Mouse (Mus musculus): ENCODE results near the gene Zmynd8.

Gene Zmynd8

GRCm38 (mm10) chr2:165880501-165881182 lies 18.2 kb downstream of the Zmynd8 start:
- in situ Hi-C loops (cut with MboI, MseI) = no loop called here

- in situ Hi-C loops (cut with MboI, MseI) = no loop called here
Observed at GRCm38 (mm10) chr2:165879403-165880178, 19.2 kb downstream of the Zmynd8 start.

- in situ Hi-C loops (cut with MboI, MseI) = no loop called here
Observed at GRCm38 (mm10) chr2:165878907-165879361, 19.9 kb downstream of the Zmynd8 start.

DNA sequence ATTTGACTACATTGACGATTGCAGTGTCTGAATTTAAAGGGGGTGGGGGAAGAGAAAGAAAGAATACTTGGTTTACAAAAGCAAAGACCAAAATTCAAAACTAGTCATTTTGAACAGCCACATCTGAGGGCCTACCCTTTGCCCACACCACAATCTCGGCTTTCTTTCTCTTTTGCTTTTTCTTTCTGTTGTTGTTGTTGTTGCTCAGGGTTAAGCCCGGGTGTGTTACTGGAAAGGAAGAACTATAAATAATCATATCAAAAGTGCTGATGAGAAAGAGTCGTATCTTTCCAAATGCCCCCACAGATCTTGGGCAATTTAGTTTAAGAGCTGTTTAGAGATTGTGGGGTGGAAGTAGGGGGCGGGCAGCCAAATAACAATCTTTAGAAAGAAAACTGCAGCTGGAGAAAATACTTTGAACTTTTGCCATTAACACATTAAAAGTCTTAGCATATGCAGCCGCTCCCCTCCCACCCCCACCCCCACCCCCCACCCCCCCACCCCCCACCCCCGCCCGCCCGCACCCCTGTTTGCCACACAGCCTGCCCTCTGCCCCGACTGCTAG lies 20.7 kb downstream of the Zmynd8 start:
- in situ Hi-C loops (cut with MboI, MseI) = no loop called here

- in situ Hi-C loops (cut with MboI, MseI) = no loop called here
Observed at GRCm38 (mm10) chr2:165877180-165877579, 21.6 kb downstream of the Zmynd8 start.

DNA sequence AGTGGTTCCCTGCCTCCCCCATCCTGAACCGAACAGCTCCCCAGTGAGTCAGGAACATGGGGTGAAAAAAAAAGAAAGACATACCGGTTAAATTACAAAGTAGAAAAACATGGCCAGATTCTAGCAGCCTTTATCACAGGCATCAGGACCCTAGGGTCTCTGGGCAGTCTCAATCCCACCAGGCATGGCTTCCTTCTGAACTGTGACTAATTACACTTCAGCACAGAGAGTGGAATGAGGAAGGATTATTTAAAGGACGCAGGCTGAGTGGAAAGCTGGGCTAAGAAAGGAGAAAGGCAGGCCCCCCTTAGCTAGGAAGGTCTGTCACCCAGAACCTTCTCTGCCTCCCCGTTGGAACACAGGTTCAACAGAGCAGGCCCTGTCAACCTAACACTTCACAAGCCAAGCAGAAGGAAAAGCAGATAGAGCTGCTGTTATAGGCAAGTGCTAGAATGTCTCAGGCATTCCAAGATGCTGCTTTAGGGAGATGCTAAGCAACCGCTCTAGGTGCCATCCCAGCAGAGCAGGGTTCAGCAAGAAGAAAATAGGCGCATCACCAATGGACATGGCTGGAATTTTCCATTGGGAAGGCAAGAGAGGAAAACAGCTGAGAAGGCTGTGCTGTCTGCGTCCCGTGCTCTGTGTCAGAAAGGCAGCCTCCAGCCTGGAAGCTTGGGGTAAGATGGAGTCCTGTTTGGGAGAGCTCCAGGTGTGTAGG lies 22.5 kb downstream of the Zmynd8 start:
- in situ Hi-C loops (cut with MboI, MseI) = no loop called here

GRCm38 (mm10) chr2:165875406-165875955 lies 23.3 kb downstream of the Zmynd8 start:
- in situ Hi-C loops (cut with MboI, MseI) = no loop called here

GRCm38 (mm10) chr2:165874461-165875339 lies 24.1 kb downstream of the Zmynd8 start:
- in situ Hi-C loops (cut with MboI, MseI) = no loop called here

GRCm38 (mm10) chr2:165873777-165874176 lies 25.0 kb downstream of the Zmynd8 start:
- in situ Hi-C loops (cut with MboI, MseI) = no loop called here

- in situ Hi-C loops (cut with MboI, MseI) = no loop called here
Observed at GRCm38 (mm10) chr2:165873196-165873595, 25.6 kb downstream of the Zmynd8 start.

- in situ Hi-C loops (cut with MboI, MseI) = no loop called here
Observed at GRCm38 (mm10) chr2:165869257-165869656, 29.6 kb downstream of the Zmynd8 start.

DNA sequence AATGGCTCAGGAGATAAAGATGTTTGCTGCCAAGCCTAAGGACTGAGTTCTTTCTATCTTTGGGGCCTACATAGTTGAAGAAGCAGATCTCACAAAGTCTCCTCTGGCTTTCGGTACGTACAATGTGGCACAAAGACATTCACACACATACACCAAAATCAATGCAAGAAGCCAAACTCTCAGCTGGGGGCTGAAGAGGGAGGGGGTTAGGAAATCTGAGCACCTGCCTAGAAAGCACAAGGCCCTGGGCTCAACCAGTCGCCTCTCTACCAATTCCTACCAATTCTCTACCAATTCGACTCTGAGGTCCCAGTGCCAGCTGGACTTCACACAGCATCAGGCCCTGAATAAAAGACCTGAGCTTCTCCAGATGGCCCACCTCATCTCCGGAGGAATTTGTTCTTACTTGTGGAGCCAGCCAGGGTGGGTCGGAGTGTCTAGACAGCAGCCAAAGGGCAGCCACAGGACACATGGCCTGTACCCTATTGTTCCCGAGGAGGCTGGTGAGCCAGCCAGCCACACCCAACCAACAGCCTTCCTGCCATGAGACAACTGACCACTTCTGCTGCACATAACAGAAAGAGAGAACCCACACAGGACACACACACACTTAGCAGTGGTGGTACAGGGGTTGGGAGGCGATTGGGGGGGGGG lies 30.2 kb downstream of the Zmynd8 start:
- in situ Hi-C loops (cut with MboI, MseI) = no loop called here

DNA sequence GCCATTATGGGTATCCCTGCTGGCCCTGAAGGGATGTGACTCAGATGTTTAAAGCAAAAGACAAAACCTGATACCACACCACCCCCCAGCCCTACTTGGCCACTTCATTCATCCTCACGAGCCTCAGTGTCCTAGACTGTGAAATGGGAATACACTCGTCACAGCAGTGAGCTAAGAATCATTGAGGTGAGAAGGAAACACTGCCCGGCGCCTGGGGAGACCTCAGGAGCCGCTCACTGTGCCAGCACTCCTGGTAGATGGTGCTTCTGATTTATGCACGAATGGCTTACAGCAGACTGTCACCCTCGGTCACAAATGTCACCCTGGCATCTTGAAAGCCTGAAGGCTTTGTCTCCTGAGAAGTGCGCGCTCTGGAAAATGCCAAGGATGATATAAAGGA lies 31.3 kb downstream of the Zmynd8 start:
- in situ Hi-C loops (cut with MboI, MseI) = no loop called here

DNA sequence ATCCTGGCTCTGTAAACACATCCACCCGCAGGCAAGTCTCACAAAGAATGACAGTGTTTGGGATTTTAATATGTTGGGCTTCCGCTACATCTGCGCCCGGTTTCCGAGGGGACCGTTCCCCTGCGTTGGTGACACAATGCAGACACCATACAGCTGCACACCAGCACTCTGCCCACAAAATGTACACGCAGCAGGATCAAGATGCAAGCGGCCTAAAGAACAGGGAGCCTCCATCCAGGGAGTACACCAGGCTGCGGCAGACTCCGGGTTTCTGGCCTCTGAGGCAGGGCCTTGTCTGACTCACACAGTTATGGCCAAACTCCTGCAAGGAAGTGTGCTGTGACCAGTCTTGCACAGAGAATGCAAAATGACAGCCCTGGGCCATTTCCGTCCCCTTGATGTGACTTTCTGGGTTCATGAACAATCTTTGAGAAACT lies 31.8 kb downstream of the Zmynd8 start:
- in situ Hi-C loops (cut with MboI, MseI) = no loop called here

DNA sequence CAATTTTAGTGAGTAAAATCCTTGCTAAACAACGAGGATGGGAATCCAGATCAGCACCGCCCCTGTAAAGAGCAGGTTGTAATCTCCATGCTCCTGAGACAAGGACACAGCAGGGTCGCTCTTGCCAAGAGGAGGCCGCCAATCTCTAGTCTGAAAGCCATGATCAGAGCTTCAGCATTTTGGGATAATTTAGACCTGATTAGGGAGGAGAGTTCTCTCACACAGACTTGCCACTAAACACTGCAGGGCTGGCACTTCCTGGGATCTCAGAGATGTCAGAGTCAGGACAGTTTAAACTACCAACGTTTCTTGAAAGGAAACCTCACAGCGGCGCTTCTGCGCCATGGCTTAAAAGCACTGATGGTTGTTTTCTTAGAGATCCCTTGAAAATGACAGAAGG lies 32.4 kb downstream of the Zmynd8 start:
- in situ Hi-C loops (cut with MboI, MseI) = no loop called here

- in situ Hi-C loops (cut with MboI, MseI) = loop anchor here (5.0 kb wide), 1 partner anchor 38 kb away; no protein-coding TSS in a partner anchor
Observed at GRCm38 (mm10) chr2:165864769-165865168, 34.0 kb downstream of the Zmynd8 start.

DNA sequence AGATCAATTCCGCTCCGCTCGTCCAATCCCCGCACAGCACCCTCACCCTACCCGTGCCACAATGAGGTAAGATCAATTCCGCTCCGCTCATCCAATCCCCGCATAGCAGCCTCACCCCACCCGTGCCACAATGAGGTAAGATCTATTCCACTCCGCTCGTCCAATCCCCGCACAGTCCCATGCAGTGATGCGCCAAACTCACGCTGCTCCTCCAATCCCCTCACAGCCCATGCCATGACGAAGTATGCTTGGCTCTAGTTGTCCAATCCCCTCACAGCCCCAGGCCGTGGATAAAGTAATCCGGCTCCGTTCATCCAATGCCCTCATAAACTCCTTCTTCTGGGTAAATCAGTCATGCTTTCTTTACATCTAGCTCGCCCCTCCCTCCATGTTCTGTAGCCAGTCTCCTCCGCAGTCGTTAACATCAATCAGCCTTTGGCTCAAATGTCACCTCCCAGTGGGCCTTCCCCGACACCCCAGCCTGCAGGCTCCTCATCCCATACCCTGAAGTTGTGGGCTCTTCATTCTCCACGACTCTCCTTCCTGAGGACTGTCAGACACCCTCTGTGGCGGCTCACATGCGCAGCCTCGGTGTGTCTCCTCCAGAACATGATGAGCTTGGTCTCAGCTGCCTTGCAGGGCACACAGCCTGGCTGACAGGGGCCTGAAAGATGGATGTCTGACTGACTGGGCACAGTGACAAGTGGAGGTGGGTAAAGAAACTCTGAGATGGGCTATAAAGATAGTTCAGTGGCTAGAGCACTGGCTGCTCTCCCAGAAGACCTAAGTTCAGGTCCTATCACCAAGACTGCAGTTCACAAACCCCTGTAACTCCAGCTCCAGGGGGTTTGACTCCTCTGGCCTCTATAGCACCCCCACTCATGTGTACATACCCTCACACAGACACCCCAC lies 36.9 kb downstream of the Zmynd8 start:
- in situ Hi-C loops (cut with MboI, MseI) = loop anchor here (5.0 kb wide), 1 partner anchor 40 kb away; no protein-coding TSS in a partner anchor

- in situ Hi-C loops (cut with MboI, MseI) = loop anchor here (5.0 kb wide), 1 partner anchor 41 kb away; no protein-coding TSS in a partner anchor
Observed at GRCm38 (mm10) chr2:165860962-165861682, 37.7 kb downstream of the Zmynd8 start.
